Mouse (Mus musculus): Measurements from ENCODE around the gene Tnf. TPM values are rescaled to one million over a fixed set of nuclear protein-coding genes. Genes with fewer than 3 reads are reported as not detected.
"Not testable (repeated sequence)": the region's sequence is repeated elsewhere in the genome, so short reads cannot be mapped to it uniquely, and the experiment has no call there.

The Tnf gene
- polyA plus RNA-seq, 1 experiment from 2014 or later, result not detected

- Histone ChIP-seq H3K4me1 (peaks cover 50% of the 10 kb centered on the region), H3K27me3 (no peaks in the 10 kb centered on the region), H3K27ac (replicated peaks) (peak within 1 kb of the TSS; percentile 97), H3K36me3 (peaks cover 31% of the 10 kb centered on the region), H3K4me3 (peak within 1 kb of the TSS; percentile 80), H3K4me2 (replicated peaks) (peak within 1 kb of the TSS; percentile 81), H3K9me3 (no peaks in the 10 kb centered on the region), H3K9ac (replicated peaks) (peak within 1 kb of the TSS; percentile 99)
- WGBS, result under 1% methylated on average over 69 of the region's 69 CpGs
- ATAC-seq (replicated peaks), result peak; percentile 91
These were observed 39.7 kb upstream of the Tnf start, which contains the start of gene Ddx39b for GRCm38 (mm10) chr17:35241305-35242014. TSS of gene Ddx39b (plus strand) at chr17:35241746.

GRCm38 (mm10) chr17:35240384-35241304, 38.8 kb upstream of the Tnf start:
- Histone ChIP-seq H3K9me3 (no peaks in the 10 kb centered on the region), H3K27ac (replicated peaks) (peak overlapping the region; percentile 97), H3K36me3 (peaks cover 24% of the 10 kb centered on the region), H3K4me3 (peak overlapping the region; percentile 80), H3K9ac (replicated peaks) (peak overlapping the region; percentile 53), H3K27me3 (no peaks in the 10 kb centered on the region), H3K4me1 (peaks cover 42% of the 10 kb centered on the region), H3K4me2 (replicated peaks) (peak overlapping the region; percentile 81)
- WGBS, result 23% methylated on average over 12 of the region's 12 CpGs
- ATAC-seq (replicated peaks), result peak; percentile 5

- H3K4me2 ChIP-seq (replicated peaks), result no peak overlapping the region
- WGBS, result 80% methylated on average over 5 of the region's 5 CpGs
- no peak overlapping the region for H3K27ac ChIP-seq (replicated peaks)
- no peaks in the 10 kb centered on the region for H3K27me3 ChIP-seq
- H3K9ac ChIP-seq (replicated peaks), result no peak overlapping the region
- H3K4me1 ChIP-seq, result peaks cover 38% of the 10 kb centered on the region
- H3K4me3 ChIP-seq, result no peak overlapping the region
- peaks cover 14% of the 10 kb centered on the region for H3K36me3 ChIP-seq
- H3K9me3 ChIP-seq, result no peaks in the 10 kb centered on the region
- no peak for ATAC-seq (replicated peaks)
These were observed 37.9 kb upstream of the Tnf start for GRCm38 (mm10) chr17:35239700-35240099.

GRCm38 (mm10) chr17:35237504-35237903, 35.7 kb upstream of the Tnf start:
- 89% methylated on average over 12 of the region's 12 CpGs for WGBS
- no peak for ATAC-seq (replicated peaks)
- no peak overlapping the region for H3K4me2 ChIP-seq (replicated peaks)
- H3K9me3 ChIP-seq, result no peaks in the 10 kb centered on the region
- H3K27ac ChIP-seq (replicated peaks), result no peak overlapping the region
- peaks cover 4% of the 10 kb centered on the region; the same call in 1 of the 2 replicates for H3K36me3 ChIP-seq
- H3K4me1 ChIP-seq, result peaks cover 41% of the 10 kb centered on the region
- H3K9ac ChIP-seq (replicated peaks), result no peak overlapping the region
- no peaks in the 10 kb centered on the region for H3K27me3 ChIP-seq
- H3K4me3 ChIP-seq, result no peak overlapping the region

GRCm38 (mm10) chr17:35236996-35237395, 35.2 kb upstream of the Tnf start:
- ATAC-seq (replicated peaks), result no peak
- H3K27me3 ChIP-seq, result no peaks in the 10 kb centered on the region
- H3K27ac ChIP-seq (replicated peaks), result peak overlapping the region; percentile 96
- H3K9me3 ChIP-seq, result no peaks in the 10 kb centered on the region
- H3K9ac ChIP-seq (replicated peaks), result peak overlapping the region; percentile 72
- H3K4me1 ChIP-seq, result peaks cover 46% of the 10 kb centered on the region
- peak overlapping the region; percentile 56 for H3K4me3 ChIP-seq
- 82% methylated on average over 9 of the region's 9 CpGs for WGBS
- H3K4me2 ChIP-seq (replicated peaks), result peak overlapping the region; percentile 95
- peaks cover 4% of the 10 kb centered on the region; the same call in 1 of the 2 replicates for H3K36me3 ChIP-seq

- H3K36me3 ChIP-seq, result peaks cover 4% of the 10 kb centered on the region; the same call in 1 of the 2 replicates
- under 1% methylated on average over 18 of the region's 18 CpGs for WGBS
- H3K27me3 ChIP-seq, result no peaks in the 10 kb centered on the region
- peak; percentile 81 for ATAC-seq (replicated peaks)
- no peaks in the 10 kb centered on the region for H3K9me3 ChIP-seq
- H3K4me2 ChIP-seq (replicated peaks), result peak overlapping the region; percentile 95
- peak overlapping the region; percentile 96 for H3K27ac ChIP-seq (replicated peaks)
- peaks cover 50% of the 10 kb centered on the region for H3K4me1 ChIP-seq
- H3K9ac ChIP-seq (replicated peaks), result peak overlapping the region; percentile 72
- peak overlapping the region; percentile 56 for H3K4me3 ChIP-seq
These were observed 34.6 kb upstream of the Tnf start for GRCm38 (mm10) chr17:35236390-35236746.

GRCm38 (mm10) chr17:35235614-35236389, 34.0 kb upstream of the Tnf start, which contains the start of gene Nfkbil1:
TSS of gene Nfkbil1 (minus strand) at chr17:35235792.
- peak within 1 kb of the TSS; percentile 95 for H3K4me2 ChIP-seq (replicated peaks)
- peaks cover 47% of the 10 kb centered on the region for H3K4me1 ChIP-seq
- no peaks in the 10 kb centered on the region for H3K27me3 ChIP-seq
- peaks cover 9% of the 10 kb centered on the region; the same call in 1 of the 2 replicates for H3K36me3 ChIP-seq
- under 1% methylated on average over 35 of the region's 35 CpGs for WGBS
- H3K9me3 ChIP-seq, result no peaks in the 10 kb centered on the region
- H3K9ac ChIP-seq (replicated peaks), result peak within 1 kb of the TSS; percentile 72
- ATAC-seq (replicated peaks), result peak; percentile 83
- peak within 1 kb of the TSS; percentile 56 for H3K4me3 ChIP-seq
- peak within 1 kb of the TSS; percentile 96 for H3K27ac ChIP-seq (replicated peaks)

GRCm38 (mm10) chr17:35234903-35235302, 33.1 kb upstream of the Tnf start:
- H3K9ac ChIP-seq (replicated peaks), result peak overlapping the region; percentile 72
- H3K27ac ChIP-seq (replicated peaks), result peak overlapping the region; percentile 96
- peak overlapping the region; percentile 56 for H3K4me3 ChIP-seq
- no peak for ATAC-seq (replicated peaks)
- H3K36me3 ChIP-seq, result peaks cover 12% of the 10 kb centered on the region
- no peaks in the 10 kb centered on the region for H3K27me3 ChIP-seq
- WGBS, result 6% methylated on average over 29 of the region's 31 CpGs
- H3K4me1 ChIP-seq, result peaks cover 40% of the 10 kb centered on the region
- peak overlapping the region; percentile 95 for H3K4me2 ChIP-seq (replicated peaks)
- no peaks in the 10 kb centered on the region for H3K9me3 ChIP-seq

GRCm38 (mm10) chr17:35234090-35234489, 32.3 kb upstream of the Tnf start:
- Histone ChIP-seq H3K4me1 (peaks cover 40% of the 10 kb centered on the region), H3K36me3 (peaks cover 17% of the 10 kb centered on the region), H3K4me2 (replicated peaks) (peak overlapping the region; percentile 95; the same call in 1 of the 2 replicates)
- H3K27ac ChIP-seq (replicated peaks); ATAC-seq (replicated peaks); H3K27me3 ChIP-seq; H3K9me3 ChIP-seq; H3K4me3 ChIP-seq; H3K9ac ChIP-seq (replicated peaks): not testable (repeated sequence)
- WGBS, result 82% methylated on average over 7 of the region's 7 CpGs

- H3K4me1 ChIP-seq, result peaks cover 40% of the 10 kb centered on the region
- H3K9me3 ChIP-seq, result no peaks in the 10 kb centered on the region
- H3K27me3 ChIP-seq, result no peaks in the 10 kb centered on the region
- WGBS, result 73% methylated on average over 18 of the region's 18 CpGs
- peak within 1 kb of the TSS; percentile 95 for H3K4me2 ChIP-seq (replicated peaks)
- ATAC-seq (replicated peaks), result no peak
- H3K4me3 ChIP-seq, result peak within 1 kb of the TSS; percentile 56
- peak within 1 kb of the TSS; percentile 96 for H3K27ac ChIP-seq (replicated peaks)
- H3K36me3 ChIP-seq, result peaks cover 23% of the 10 kb centered on the region
- H3K9ac ChIP-seq (replicated peaks), result no peak within 1 kb of the TSS; the same call in 1 of the 2 replicates
These were observed 31.5 kb upstream of the Tnf start, which contains the start of gene Atp6v1g2 for GRCm38 (mm10) chr17:35233114-35233980. TSS of gene Atp6v1g2 (plus strand) at chr17:35233660.
